Mouse (Mus musculus): ENCODE data around the gene Cfap65. TPM values are rescaled to one million over a fixed set of nuclear protein-coding genes. Genes with fewer than 3 reads are reported as not detected.

Cfap65 gene
- polyA plus RNA-seq, 1 experiment from 2014 or later, result 1.4 TPM

DNA sequence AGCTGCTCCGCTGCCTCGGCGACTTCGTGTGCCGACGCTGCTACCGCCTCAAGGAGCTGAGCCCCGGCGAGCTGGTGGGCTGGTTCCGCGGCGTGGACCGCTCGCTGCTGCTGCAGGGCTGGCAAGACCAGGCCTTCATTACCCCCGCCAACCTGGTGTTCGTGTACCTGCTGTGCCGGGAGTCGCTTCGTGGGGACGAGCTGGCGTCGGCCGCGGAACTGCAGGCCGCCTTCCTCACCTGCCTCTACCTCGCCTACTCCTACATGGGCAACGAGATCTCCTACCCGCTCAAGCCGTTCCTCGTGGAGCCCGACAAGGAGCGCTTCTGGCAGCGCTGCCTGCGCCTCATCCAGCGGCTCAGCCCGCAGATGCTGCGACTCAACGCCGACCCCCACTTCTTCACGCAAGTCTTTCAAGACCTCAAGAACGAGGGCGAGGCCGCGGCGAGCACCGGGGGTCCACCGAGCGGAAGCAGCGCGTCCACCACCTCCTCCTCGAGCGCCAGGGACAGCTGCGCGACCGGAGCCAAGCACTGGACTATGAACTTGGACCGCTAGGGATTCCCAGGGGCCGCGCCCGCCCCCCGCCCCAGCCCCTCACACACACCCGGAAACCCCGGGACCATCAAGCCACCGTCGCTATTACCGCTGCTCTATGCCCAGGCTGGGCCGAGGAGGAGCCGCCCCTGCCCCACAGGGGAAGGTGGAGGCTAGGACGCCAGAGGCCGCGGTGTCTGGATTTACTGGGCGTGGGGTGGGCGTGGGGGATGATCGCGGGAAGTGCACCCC, 79.6 kb downstream of the Cfap65 start:
- 0% methylated on average over 66 of the region's 74 CpGs for WGBS
- no peaks in the 10 kb centered on the region for H3K27me3 ChIP-seq (ENCODE audit: control insufficient read depth, insufficient read depth, low read depth, low read length)
- H3K27ac ChIP-seq (ENCODE audit: low read length), result peak overlapping the region; percentile 89
- H3K36me3 ChIP-seq (ENCODE audit: control insufficient read depth, insufficient read depth, low read length), result no peaks in the 10 kb centered on the region
- peaks cover 36% of the 10 kb centered on the region for H3K4me1 ChIP-seq (ENCODE audit: control insufficient read depth, insufficient read depth, low read length)
- H3K4me2 ChIP-seq (ENCODE audit: low read length), result peak overlapping the region; percentile 90
- no peak for ATAC-seq
- no peaks in the 10 kb centered on the region for H3K9me3 ChIP-seq (replicated peaks; ENCODE audit: control insufficient read depth, low read length, poor library complexity, severe bottlenecking)
- H3K4me3 ChIP-seq (ENCODE audit: low read depth, low read length), result peak overlapping the region; percentile 94
- H3K9ac ChIP-seq (ENCODE audit: low read depth, low read length), result peak overlapping the region; percentile 97

DNA sequence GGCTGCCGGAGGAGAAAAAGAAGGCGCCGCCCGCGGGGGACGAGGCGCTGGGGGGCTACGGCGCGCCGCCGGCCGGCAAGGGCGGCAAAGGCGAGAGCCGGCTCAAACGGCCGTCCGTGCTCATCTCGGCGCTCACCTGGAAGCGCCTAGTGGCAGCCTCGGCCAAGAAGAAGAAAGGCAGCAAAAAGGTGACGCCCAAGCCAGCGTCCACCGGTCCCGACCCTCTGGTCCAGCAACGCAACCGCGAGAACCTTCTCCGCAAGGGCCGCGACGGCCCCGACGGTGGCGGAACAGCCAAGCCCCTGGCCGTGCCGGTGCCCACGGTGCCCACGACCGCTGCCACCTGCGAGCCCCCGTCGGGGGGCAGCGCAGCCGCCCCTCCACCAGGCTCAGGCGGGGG, 80.2 kb downstream of the Cfap65 start:
- WGBS, result under 1% methylated on average over 33 of the region's 48 CpGs
- H3K4me1 ChIP-seq (ENCODE audit: control insufficient read depth, insufficient read depth, low read length), result peaks cover 39% of the 10 kb centered on the region
- H3K4me3 ChIP-seq (ENCODE audit: low read depth, low read length), result peak overlapping the region; percentile 94
- peak; percentile 3; the same call in 1 of the 2 replicates for ATAC-seq
- H3K36me3 ChIP-seq (ENCODE audit: control insufficient read depth, insufficient read depth, low read length), result no peaks in the 10 kb centered on the region
- peak overlapping the region; percentile 97 for H3K9ac ChIP-seq (ENCODE audit: low read depth, low read length)
- H3K9me3 ChIP-seq (replicated peaks; ENCODE audit: control insufficient read depth, low read length, poor library complexity, severe bottlenecking), result no peaks in the 10 kb centered on the region
- peak overlapping the region; percentile 89 for H3K27ac ChIP-seq (ENCODE audit: low read length)
- peak overlapping the region; percentile 90 for H3K4me2 ChIP-seq (ENCODE audit: low read length)
- H3K27me3 ChIP-seq (ENCODE audit: control insufficient read depth, insufficient read depth, low read depth, low read length), result no peaks in the 10 kb centered on the region

DNA sequence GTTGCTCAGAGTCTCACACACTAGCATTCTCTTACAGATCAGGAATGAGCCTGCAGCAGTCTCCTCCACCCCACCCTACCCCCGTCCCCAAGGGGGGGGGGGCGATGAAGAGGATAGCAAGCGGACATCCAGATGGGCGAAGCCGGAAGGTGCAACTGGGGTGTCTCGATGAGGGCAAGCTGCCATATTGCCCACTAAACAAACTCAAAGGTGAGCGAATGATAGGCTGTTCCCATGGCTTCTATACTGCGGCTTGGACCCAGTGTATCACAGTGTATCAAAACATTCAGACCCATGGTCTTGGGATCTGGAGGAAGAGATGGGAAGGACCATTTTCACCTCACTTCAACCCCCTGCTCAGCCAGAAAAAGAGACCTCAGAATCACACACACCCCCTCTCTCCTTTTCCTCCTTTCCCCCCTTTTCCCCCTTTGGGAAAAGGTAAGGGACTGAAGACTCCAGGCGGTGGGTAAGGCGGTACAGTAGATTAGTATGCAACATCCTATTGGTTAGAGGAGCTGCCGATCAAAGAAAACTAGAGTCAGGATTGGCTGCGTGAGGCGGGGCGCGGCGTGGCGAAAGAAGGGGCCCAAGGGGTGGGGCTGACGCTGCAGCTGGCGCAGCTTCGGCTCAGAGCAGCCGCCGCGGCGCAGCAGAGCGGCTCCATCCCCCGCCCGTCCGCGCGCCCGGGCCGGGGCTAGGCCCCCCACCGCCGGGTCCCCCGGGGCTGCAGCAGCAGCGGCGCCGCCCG, 80.9 kb downstream of the Cfap65 start, which contains the start of gene Cdk5r2:
TSS of gene Cdk5r2 (plus strand) at position 629 of the 751 bp plus-strand sequence.
- H3K4me3 ChIP-seq (ENCODE audit: low read depth, low read length), result peak within 1 kb of the TSS; percentile 94
- H3K4me1 ChIP-seq (ENCODE audit: control insufficient read depth, insufficient read depth, low read length), result peaks cover 33% of the 10 kb centered on the region
- no peaks in the 10 kb centered on the region for H3K27me3 ChIP-seq (ENCODE audit: control insufficient read depth, insufficient read depth, low read depth, low read length)
- whole genome bisulfite sequencing, result 3% methylated on average over 18 of the region's 39 CpGs
- peak within 1 kb of the TSS; percentile 97 for H3K9ac ChIP-seq (ENCODE audit: low read depth, low read length)
- H3K36me3 ChIP-seq (ENCODE audit: control insufficient read depth, insufficient read depth, low read length), result no peaks in the 10 kb centered on the region
- peak within 1 kb of the TSS; percentile 89 for H3K27ac ChIP-seq (ENCODE audit: low read length)
- H3K4me2 ChIP-seq (ENCODE audit: low read length), result peak within 1 kb of the TSS; percentile 90
- peak; percentile 88 for ATAC-seq
- no peaks in the 10 kb centered on the region for H3K9me3 ChIP-seq (replicated peaks; ENCODE audit: control insufficient read depth, low read length, poor library complexity, severe bottlenecking)

MicroRNA genes within 50 kb of the gene (microRNA counts, 519-probe panel; counts per million panel counts)
- microRNA mmu-miR-375, result 386 counts per million, percentile 18 among the panel's probes with 10 or more counts

Small RNAs within 50 kb of the gene (microRNA-seq; reads per million reads assigned to microRNA genes)
- gene Mir375, result 366 reads per million, percentile 68 among the genes with 10 or more reads in this experiment

Other genes with a start within 250 kb of the Cfap65 start
- 1.8 and 2.8 TPM in 2 replicates for gene Cyp27a1, start 222.0 kb downstream of the Cfap65 start, polyA plus RNA-seq (2015; fragmentation: Nextera tagmentation; extraction: Ambion mirVana)
- not detected in 2 replicates for gene Prkag3, start 186.4 kb downstream of the Cfap65 start, polyA plus RNA-seq (2015; fragmentation: Nextera tagmentation; extraction: Ambion mirVana)
- 3.6 and 4.2 TPM in 2 replicates for gene Wnt6, start 163.7 kb downstream of the Cfap65 start, polyA plus RNA-seq (2015; fragmentation: Nextera tagmentation; extraction: Ambion mirVana)
- gene Wnt10a, start 144.1 kb downstream of the Cfap65 start, polyA plus RNA-seq (2015; fragmentation: Nextera tagmentation; extraction: Ambion mirVana), result 0.10 and 0.47 TPM in 2 replicates
- 8.1 and 9.7 TPM in 2 replicates for gene Cdk5r2, start 80.7 kb downstream of the Cfap65 start, polyA plus RNA-seq (2015; fragmentation: Nextera tagmentation; extraction: Ambion mirVana)
- 1.6 and 2.9 TPM in 2 replicates for gene Fev, start 50.2 kb downstream of the Cfap65 start, polyA plus RNA-seq (2015; fragmentation: Nextera tagmentation; extraction: Ambion mirVana)
- 0.45 and 0.51 TPM in 2 replicates for gene Cryba2, start 42.5 kb downstream of the Cfap65 start, polyA plus RNA-seq (2015; fragmentation: Nextera tagmentation; extraction: Ambion mirVana)
- gene Ihh, start 16.1 kb upstream of the Cfap65 start, polyA plus RNA-seq (2015; fragmentation: Nextera tagmentation; extraction: Ambion mirVana), result 0.16 and 0.32 TPM in 2 replicates
- gene Nhej1, start 189.6 kb upstream of the Cfap65 start, polyA plus RNA-seq (2015; fragmentation: Nextera tagmentation; extraction: Ambion mirVana), result 5.1 and 5.2 TPM in 2 replicates
- gene Slc23a3, start 198.3 kb upstream of the Cfap65 start, polyA plus RNA-seq (2015; fragmentation: Nextera tagmentation; extraction: Ambion mirVana), result not detected in 2 replicates
- gene Cnppd1, start 207.1 kb upstream of the Cfap65 start, polyA plus RNA-seq (2015; fragmentation: Nextera tagmentation; extraction: Ambion mirVana), result 52.5 and 54.0 TPM in 2 replicates
- gene Retreg2, start 207.2 kb upstream of the Cfap65 start, polyA plus RNA-seq (2015; fragmentation: Nextera tagmentation; extraction: Ambion mirVana), result 134 and 138 TPM in 2 replicates
- gene Zfand2b, start 233.0 kb upstream of the Cfap65 start, polyA plus RNA-seq (2015; fragmentation: Nextera tagmentation; extraction: Ambion mirVana), result 38.2 and 41.8 TPM in 2 replicates
- gene Abcb6, start 244.8 kb upstream of the Cfap65 start, polyA plus RNA-seq (2015; fragmentation: Nextera tagmentation; extraction: Ambion mirVana), result 57.1 and 57.7 TPM in 2 replicates